Mouse (Mus musculus): Measurements from ENCODE around the gene Fam221b. TPM values are rescaled to one million over a fixed set of nuclear protein-coding genes. Genes with fewer than 3 reads are reported as not detected.

Fam221b gene
- polyA plus RNA-seq, 1 experiment from 2014 or later = 2.7 TPM

DNA sequence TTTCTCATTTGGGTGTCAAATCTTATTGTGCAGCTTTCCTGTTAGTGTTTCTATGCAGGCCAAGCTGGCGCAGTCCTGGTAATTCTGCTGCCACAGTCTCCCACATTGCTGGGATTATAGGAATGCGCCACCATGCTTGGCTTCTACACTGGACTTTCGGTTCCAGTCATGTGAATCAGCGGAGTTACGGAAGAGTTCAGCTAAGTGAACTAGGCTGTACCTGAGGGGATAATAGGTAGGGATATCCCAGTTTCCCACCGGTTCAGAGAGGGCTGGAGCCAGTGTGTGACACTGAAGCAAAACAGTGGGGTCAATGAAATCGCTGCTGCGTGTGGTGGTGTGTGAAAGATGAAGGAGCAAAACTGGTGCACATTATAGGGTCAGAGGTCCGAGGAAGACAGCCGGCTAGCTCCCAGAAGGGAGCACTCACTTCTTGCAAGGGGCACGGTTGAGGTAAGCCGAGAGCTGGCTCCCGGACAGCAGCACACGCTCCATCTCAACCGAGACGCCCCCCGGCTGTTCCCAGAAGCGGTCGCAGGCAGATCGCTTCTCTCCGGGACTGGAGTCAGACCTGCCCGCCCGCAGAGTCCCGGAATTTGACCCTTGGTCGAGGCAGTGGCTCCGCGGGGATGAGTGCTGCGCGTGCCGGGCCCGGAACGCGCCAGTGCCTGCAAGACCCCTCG, 13.1 kb downstream of the Fam221b start:
- Histone ChIP-seq H3K4me3 (ENCODE audit: low read depth, low read length) (peak overlapping the region; percentile 60), H3K27me3 (ENCODE audit: control insufficient read depth, insufficient read depth, low read length) (no peaks in the 10 kb centered on the region), H3K9ac (ENCODE audit: low read length) (peak overlapping the region; percentile 82), H3K27ac (ENCODE audit: low read depth, low read length) (peak overlapping the region; percentile 79), H3K36me3 (ENCODE audit: control insufficient read depth, insufficient read depth, low read length) (no peaks in the 10 kb centered on the region), H3K9me3 (ENCODE audit: control insufficient read depth, low read length) (no peaks in the 10 kb centered on the region), H3K4me1 (replicated peaks; ENCODE audit: control insufficient read depth, insufficient read depth, low read length) (peaks cover 4% of the 10 kb centered on the region; the same call in 1 of the 2 replicates), H3K4me2 (ENCODE audit: low read depth, low read length, severe bottlenecking) (peak overlapping the region; percentile 80)
- DNase-seq (ENCODE audit: low spot score) (no peak), ATAC-seq (replicated peaks; ENCODE audit: low FRiP score) (peak; percentile 37; the same call in 1 of the 2 replicates)
- WGBS = 5% methylated on average over 34 of the region's 34 CpGs

DNA sequence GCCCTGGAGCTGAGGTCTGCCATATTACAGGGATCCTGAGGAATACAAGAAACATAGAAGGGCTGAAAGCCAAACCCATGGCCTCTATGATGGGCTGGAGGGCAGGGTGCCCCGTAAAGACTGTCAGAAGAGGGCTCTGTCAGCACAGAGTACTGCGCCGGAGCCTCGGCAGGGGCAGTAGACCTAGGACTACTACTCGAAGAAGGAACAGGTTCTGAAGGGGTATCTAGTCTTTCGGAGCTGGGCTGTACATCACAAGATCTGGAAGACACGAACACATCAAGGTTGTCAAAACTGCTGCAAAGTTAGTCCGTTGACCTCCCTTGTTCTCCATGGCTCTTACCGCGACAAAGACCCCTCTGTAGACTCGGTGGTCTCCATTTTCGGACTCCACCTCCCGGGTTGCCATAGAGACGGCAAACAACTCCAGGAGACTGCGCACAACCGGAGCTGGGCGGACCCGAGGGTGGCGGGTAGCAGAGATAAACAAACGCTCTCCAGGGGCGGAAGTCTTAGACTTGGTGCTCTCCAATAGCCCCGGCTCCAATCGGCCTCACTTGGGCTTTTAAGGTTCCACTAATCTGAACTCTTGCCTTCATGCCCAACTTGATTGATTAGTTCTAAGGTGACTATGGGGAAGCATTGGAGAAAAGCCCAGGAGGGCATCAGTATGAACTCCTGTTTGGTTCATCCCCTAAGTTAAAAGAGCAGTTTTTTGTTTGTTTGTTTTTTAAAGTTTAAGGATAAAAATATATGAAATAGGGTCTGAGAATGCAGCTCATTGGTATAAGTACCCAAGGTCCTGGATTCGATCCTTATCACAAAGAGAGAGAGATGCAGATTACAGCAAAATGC, 15.6 kb downstream of the Fam221b start, which contains the start of gene Spag8:
TSS of gene Spag8 (minus strand) at position 434 of the 855 bp plus-strand sequence.
- 0 out of 2 replicates have a peak within 1 kb of the TSS, but pooled peaks have one; percentile 16 for H3K9ac ChIP-seq (ENCODE audit: low read length)

DNA sequence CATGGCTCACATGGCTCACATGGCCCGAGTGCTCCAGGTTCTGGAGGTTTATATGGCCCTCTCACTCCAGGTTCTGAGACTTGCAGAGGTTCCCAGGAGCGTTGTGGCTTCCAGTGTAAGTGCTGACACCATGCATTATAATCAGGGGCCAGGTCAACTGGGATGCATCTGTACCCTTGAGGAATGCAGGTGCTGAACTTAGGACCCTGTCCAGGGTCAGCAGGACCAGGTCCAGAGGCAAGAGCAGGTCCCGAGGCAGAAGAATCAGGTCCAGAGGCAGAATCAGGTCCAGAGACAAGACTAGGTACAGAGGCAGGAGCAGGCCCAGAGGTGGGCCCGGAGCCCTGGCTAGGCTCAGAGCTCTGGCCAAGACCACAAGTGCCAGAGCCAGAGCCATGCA, 16.2 kb downstream of the Fam221b start:
- H3K9ac ChIP-seq (ENCODE audit: low read length) = no peak overlapping the region
- H3K27ac ChIP-seq (ENCODE audit: low read depth, low read length) = no peak overlapping the region
- no peak overlapping the region for H3K4me3 ChIP-seq (ENCODE audit: low read depth, low read length)
- H3K9me3 ChIP-seq (ENCODE audit: control insufficient read depth, low read length) = peaks cover 4% of the 10 kb centered on the region; the same call in 1 of the 2 replicates
- H3K4me2 ChIP-seq (ENCODE audit: low read depth, low read length, severe bottlenecking) = peak overlapping the region; percentile 45; the same call in 1 of the 2 replicates
- DNase-seq (ENCODE audit: low spot score) = no peak
- peaks cover 4% of the 10 kb centered on the region; the same call in 1 of the 2 replicates for H3K4me1 ChIP-seq (replicated peaks; ENCODE audit: control insufficient read depth, insufficient read depth, low read length)
- H3K27me3 ChIP-seq (ENCODE audit: control insufficient read depth, insufficient read depth, low read length) = no peaks in the 10 kb centered on the region
- WGBS = 93% methylated on average over 4 of the region's 4 CpGs
- ATAC-seq (replicated peaks; ENCODE audit: low FRiP score) = no peak
- H3K36me3 ChIP-seq (ENCODE audit: control insufficient read depth, insufficient read depth, low read length) = no peaks in the 10 kb centered on the region

More for the DNA sequence above, 15.6 kb downstream of the Fam221b start, which contains the start of gene Spag8:
- H3K27me3 ChIP-seq (ENCODE audit: control insufficient read depth, insufficient read depth, low read length) = no peaks in the 10 kb centered on the region
- H3K4me3 ChIP-seq (ENCODE audit: low read depth, low read length) = peak within 1 kb of the TSS; percentile 23
- WGBS = 12% methylated on average over 24 of the region's 24 CpGs
- peak within 1 kb of the TSS; percentile 45 for H3K4me2 ChIP-seq (ENCODE audit: low read depth, low read length, severe bottlenecking)
- H3K27ac ChIP-seq (ENCODE audit: low read depth, low read length) = no peak within 1 kb of the TSS
- peaks cover 4% of the 10 kb centered on the region; the same call in 1 of the 2 replicates for H3K9me3 ChIP-seq (ENCODE audit: control insufficient read depth, low read length)
- DNase-seq (ENCODE audit: low spot score) (peak; percentile 75), ATAC-seq (replicated peaks; ENCODE audit: low FRiP score) (no peak)
- peaks cover 4% of the 10 kb centered on the region; the same call in 1 of the 2 replicates for H3K4me1 ChIP-seq (replicated peaks; ENCODE audit: control insufficient read depth, insufficient read depth, low read length)
- H3K36me3 ChIP-seq (ENCODE audit: control insufficient read depth, insufficient read depth, low read length) = no peaks in the 10 kb centered on the region

DNA sequence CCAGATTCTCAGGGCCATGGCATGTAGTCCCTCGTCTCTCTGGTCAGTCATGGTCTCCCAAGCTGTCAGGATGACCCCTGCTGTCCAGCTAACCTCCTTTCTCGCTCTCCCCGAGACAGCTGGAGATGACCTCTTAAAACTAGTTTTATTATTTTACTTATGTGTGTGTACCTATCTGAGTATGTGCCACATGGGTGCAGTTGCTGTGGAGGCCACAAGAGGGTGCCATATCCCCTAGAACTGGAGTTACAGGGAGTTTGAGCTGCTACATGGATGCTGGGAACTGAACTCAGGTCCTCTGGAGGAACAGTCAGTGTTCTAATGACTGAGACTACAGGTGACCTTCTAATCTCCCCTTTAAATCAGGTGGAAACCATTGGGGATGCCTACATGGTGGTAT, 19.2 kb downstream of the Fam221b start:
- no peak overlapping the region for H3K4me2 ChIP-seq (ENCODE audit: low read depth, low read length, severe bottlenecking)
- no peak overlapping the region for H3K4me3 ChIP-seq (ENCODE audit: low read depth, low read length)
- 94% methylated on average over 3 of the region's 3 CpGs for WGBS
- DNase-seq (ENCODE audit: low spot score) (no peak), ATAC-seq (replicated peaks; ENCODE audit: low FRiP score) (no peak)
- H3K27ac ChIP-seq (ENCODE audit: low read depth, low read length) = no peak overlapping the region
- no peaks in the 10 kb centered on the region for H3K36me3 ChIP-seq (ENCODE audit: control insufficient read depth, insufficient read depth, low read length)
- no peaks in the 10 kb centered on the region for H3K27me3 ChIP-seq (ENCODE audit: control insufficient read depth, insufficient read depth, low read length)
- H3K9ac ChIP-seq (ENCODE audit: low read length) = no peak overlapping the region
- peaks cover 2% of the 10 kb centered on the region; the same call in 1 of the 2 replicates for H3K4me1 ChIP-seq (replicated peaks; ENCODE audit: control insufficient read depth, insufficient read depth, low read length)
- peaks cover 4% of the 10 kb centered on the region; the same call in 1 of the 2 replicates for H3K9me3 ChIP-seq (ENCODE audit: control insufficient read depth, low read length)

DNA sequence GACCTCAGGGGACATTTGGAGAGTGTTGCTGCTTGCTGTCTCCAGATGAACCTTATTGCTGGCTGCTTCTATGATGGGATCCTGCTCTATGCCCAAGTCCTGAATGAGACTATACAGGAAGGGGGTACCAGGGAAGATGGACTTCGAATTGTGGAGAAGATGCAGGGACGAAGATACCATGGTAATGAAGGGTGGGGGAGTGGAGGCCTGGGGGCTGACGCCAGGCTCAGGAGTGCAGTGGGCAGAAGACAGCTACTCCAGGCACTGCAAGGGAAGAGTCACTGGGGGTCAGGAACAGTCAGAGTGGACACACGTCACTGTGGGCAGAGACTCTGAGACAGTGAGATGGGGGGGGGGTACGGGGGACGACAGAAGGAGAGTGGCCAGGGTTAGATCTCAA, 28.5 kb downstream of the Fam221b start:
- 83% methylated on average over 6 of the region's 6 CpGs for WGBS
- H3K4me3 ChIP-seq (ENCODE audit: low read depth, low read length) = no peak overlapping the region

DNA sequence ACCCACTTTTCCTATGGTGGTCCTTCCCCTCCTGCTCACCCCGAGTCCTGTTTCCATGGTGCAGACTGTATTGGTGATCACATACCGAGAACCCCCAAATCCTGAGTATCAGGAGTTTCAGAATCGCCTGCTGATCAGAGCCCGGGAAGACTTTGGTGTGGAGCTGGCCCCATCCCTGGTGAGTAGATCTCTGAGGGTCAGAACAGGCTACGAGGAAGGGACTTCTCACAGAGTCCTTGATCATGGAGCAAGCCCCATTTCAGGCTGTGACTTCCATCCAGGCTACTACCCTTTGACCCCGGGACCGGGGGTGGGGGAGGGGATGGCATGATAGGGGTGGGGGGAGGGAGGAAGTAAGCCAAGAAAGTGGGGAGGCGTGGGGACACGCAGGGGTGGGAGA, 28.9 kb downstream of the Fam221b start:
- Histone ChIP-seq H3K9me3 (ENCODE audit: control insufficient read depth, low read length) (no peaks in the 10 kb centered on the region), H3K4me3 (ENCODE audit: low read depth, low read length) (no peak overlapping the region), H3K27me3 (ENCODE audit: control insufficient read depth, insufficient read depth, low read length) (no peaks in the 10 kb centered on the region), H3K36me3 (ENCODE audit: control insufficient read depth, insufficient read depth, low read length) (no peaks in the 10 kb centered on the region), H3K27ac (ENCODE audit: low read depth, low read length) (no peak overlapping the region), H3K9ac (ENCODE audit: low read length) (no peak overlapping the region), H3K4me1 (replicated peaks; ENCODE audit: control insufficient read depth, insufficient read depth, low read length) (no peaks in the 10 kb centered on the region), H3K4me2 (ENCODE audit: low read depth, low read length, severe bottlenecking) (no peak overlapping the region)
- WGBS = 78% methylated on average over 9 of the region's 9 CpGs
- peak; percentile 37 for DNase-seq (ENCODE audit: low spot score)
- no peak for ATAC-seq (replicated peaks; ENCODE audit: low FRiP score)

More for the DNA sequence above, 28.5 kb downstream of the Fam221b start:
- Histone ChIP-seq H3K27ac (ENCODE audit: low read depth, low read length) (no peak overlapping the region), H3K9me3 (ENCODE audit: control insufficient read depth, low read length) (no peaks in the 10 kb centered on the region), H3K4me1 (replicated peaks; ENCODE audit: control insufficient read depth, insufficient read depth, low read length) (no peaks in the 10 kb centered on the region), H3K36me3 (ENCODE audit: control insufficient read depth, insufficient read depth, low read length) (no peaks in the 10 kb centered on the region), H3K9ac (ENCODE audit: low read length) (no peak overlapping the region), H3K27me3 (ENCODE audit: control insufficient read depth, insufficient read depth, low read length) (no peaks in the 10 kb centered on the region), H3K4me2 (ENCODE audit: low read depth, low read length, severe bottlenecking) (no peak overlapping the region)
- peak; percentile 11 for DNase-seq (ENCODE audit: low spot score)
- ATAC-seq (replicated peaks; ENCODE audit: low FRiP score) = no peak

DNA sequence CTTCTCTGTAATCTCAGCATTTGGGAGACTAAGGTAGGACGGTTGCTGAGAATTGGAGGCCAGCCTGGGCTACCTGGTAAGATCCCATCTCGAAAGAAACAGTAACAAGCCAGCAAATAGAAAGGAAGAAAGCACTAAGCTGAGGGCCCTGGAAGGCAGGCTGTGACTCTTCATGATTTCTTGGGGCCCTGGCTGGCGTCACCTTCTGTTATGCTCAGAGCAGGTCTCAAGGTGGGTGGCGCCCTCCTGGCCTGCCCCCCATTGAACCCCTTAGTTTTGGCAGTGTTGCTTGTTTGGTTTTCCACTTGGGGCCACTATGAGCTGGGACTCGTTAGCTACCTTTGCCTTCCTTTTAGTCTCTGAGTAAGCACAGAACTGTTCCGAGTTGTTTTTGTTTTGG, 32.2 kb downstream of the Fam221b start:
- no peaks in the 10 kb centered on the region for H3K36me3 ChIP-seq (ENCODE audit: control insufficient read depth, insufficient read depth, low read length)
- peaks cover 5% of the 10 kb centered on the region for H3K4me1 ChIP-seq (replicated peaks; ENCODE audit: control insufficient read depth, insufficient read depth, low read length)
- no peak overlapping the region for H3K4me3 ChIP-seq (ENCODE audit: low read depth, low read length)
- peaks cover 6% of the 10 kb centered on the region for H3K27me3 ChIP-seq (ENCODE audit: control insufficient read depth, insufficient read depth, low read length)
- no peak for ATAC-seq (replicated peaks; ENCODE audit: low FRiP score)
- H3K27ac ChIP-seq (ENCODE audit: low read depth, low read length) = no peak overlapping the region
- 72% methylated on average over 6 of the region's 6 CpGs for WGBS
- H3K9ac ChIP-seq (ENCODE audit: low read length) = no peak overlapping the region
- no peak overlapping the region for H3K4me2 ChIP-seq (ENCODE audit: low read depth, low read length, severe bottlenecking)
- peak; percentile 30 for DNase-seq (ENCODE audit: low spot score)
- no peaks in the 10 kb centered on the region for H3K9me3 ChIP-seq (ENCODE audit: control insufficient read depth, low read length)

DNA sequence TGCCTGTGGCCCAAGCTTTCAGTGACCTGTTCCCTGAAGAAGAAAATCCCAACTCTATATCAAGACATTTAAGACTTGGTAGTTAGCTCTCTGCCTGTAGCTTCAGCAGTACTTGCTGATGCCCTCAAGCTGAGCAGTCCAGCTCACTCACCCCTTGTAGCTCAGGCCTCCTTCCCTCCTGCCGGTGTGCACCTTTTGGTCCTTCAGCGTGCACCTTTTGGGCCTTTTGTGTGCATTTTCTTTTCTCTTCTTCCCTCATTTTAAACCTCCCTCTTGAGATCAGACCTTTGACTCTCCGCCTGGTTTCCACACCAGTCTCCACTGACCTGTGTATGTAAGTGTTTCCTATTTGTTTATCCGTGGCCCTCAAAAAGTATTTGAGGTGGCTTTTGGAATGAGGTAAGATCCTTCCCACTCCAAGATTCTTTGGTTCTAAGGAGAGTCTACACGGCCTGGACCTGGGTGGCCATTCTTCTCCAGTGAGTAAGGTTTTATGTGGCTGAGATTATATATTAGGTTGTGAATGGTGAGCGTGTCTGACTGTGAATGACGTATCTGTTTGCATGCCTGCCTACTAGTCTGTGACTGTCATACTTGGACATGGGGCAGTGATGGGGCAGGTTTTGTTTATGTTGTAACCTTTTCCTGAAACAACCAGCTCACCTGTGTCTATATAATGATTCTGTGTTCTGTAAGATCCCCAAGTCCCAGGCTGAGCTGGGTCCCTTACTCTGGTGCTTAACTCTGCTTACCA, 34.1 kb downstream of the Fam221b start:
- Histone ChIP-seq H3K27me3 (ENCODE audit: control insufficient read depth, insufficient read depth, low read length) (peaks cover 6% of the 10 kb centered on the region), H3K9ac (ENCODE audit: low read length) (no peak overlapping the region), H3K9me3 (ENCODE audit: control insufficient read depth, low read length) (no peaks in the 10 kb centered on the region), H3K36me3 (ENCODE audit: control insufficient read depth, insufficient read depth, low read length) (no peaks in the 10 kb centered on the region), H3K4me3 (ENCODE audit: low read depth, low read length) (no peak overlapping the region), H3K4me2 (ENCODE audit: low read depth, low read length, severe bottlenecking) (no peak overlapping the region), H3K27ac (ENCODE audit: low read depth, low read length) (no peak overlapping the region), H3K4me1 (replicated peaks; ENCODE audit: control insufficient read depth, insufficient read depth, low read length) (peaks cover 10% of the 10 kb centered on the region)
- ATAC-seq (replicated peaks; ENCODE audit: low FRiP score) (no peak), DNase-seq (ENCODE audit: low spot score) (peak; percentile 30)
- WGBS = 87% methylated on average over 7 of the region's 7 CpGs
